Comparison of ENCODE assay signal across 28 mouse cellular contexts in genomic region chr11:72175966-72176365, GRCm38 (mm10). TPM values are rescaled to one million over a fixed set of nuclear protein-coding genes. Genes with fewer than 3 reads are reported as not detected.
A peak's percentile ranks its signal among the peaks of the same experiment; 100 is the strongest.
DNase-seq lines count a peak whose midpoint lies in the region; ATAC-seq and TF ChIP-seq lines count a peak whose summit lies in the region.
"Had no signal": no experiment of that assay in that cellular context is flagged by ENCODE, and none has a peak within 500 bp of the region (broad histone marks: within the 10 kb centered on the region; RNA-seq: fewer than 3 reads in every experiment).

No protein-coding gene starts in this region.

- TF ChIP-seq POLR2A in brain, embryonic 14.5 days (IDR thresholded peaks at IDR 0.05; ENCODE audit: borderline replicate concordance, extremely low read depth, insufficient read depth, insufficient read length, poor library complexity, severe bottlenecking), result no peak

- peak; percentile 43; the same call in 1 of the 2 replicates for ATAC-seq in forebrain, embryonic 16.5 days
- ATAC-seq in forebrain, embryonic 13.5 days, result no peak
- no peak for ATAC-seq in midbrain, embryonic 11.5 days (ENCODE audit: low FRiP score)
- no peak for ATAC-seq in midbrain, embryonic 14.5 days (ENCODE audit: low FRiP score, low TSS enrichment)
- ATAC-seq: intestine, postnatal 0 days; Patski had no signal

- H3K4me1 ChIP-seq in forebrain, embryonic 16.5 days (replicated peaks; ENCODE audit: control insufficient read depth, insufficient read depth, low read length), result no peaks in the 10 kb centered on the region
- H3K4me1 ChIP-seq in forebrain, embryonic 13.5 days, result peaks cover 14% of the 10 kb centered on the region
- H3K4me1 ChIP-seq in midbrain, embryonic 11.5 days (ENCODE audit: control insufficient read depth, insufficient read depth, low read length), result no peaks in the 10 kb centered on the region
- no peaks in the 10 kb centered on the region for H3K4me1 ChIP-seq in midbrain, embryonic 14.5 days (ENCODE audit: control insufficient read depth, insufficient read depth, low read length)
- H3K4me1 ChIP-seq: embryonic facial prominence, embryonic 12.5 days; embryonic facial prominence, embryonic 15.5 days; hindbrain, embryonic 12.5 days; hindbrain, embryonic 15.5 days had no signal

- no peak overlapping the region for H3K9ac ChIP-seq in forebrain, embryonic 16.5 days (replicated peaks; ENCODE audit: low read depth, low read length)
- H3K9ac ChIP-seq in forebrain, embryonic 13.5 days, result no peak overlapping the region
- no peak overlapping the region for H3K9ac ChIP-seq in midbrain, embryonic 11.5 days (ENCODE audit: low read length)
- H3K9ac ChIP-seq in midbrain, embryonic 14.5 days (replicated peaks; ENCODE audit: low read length), result no peak overlapping the region
- H3K9ac ChIP-seq: embryonic facial prominence, embryonic 12.5 days; embryonic facial prominence, embryonic 15.5 days; forebrain, embryonic 12.5 days; hindbrain, embryonic 12.5 days; hindbrain, embryonic 15.5 days had no signal

- H3K4me3 ChIP-seq in forebrain, embryonic 16.5 days (replicated peaks; ENCODE audit: low read length), result no peak overlapping the region
- no peak overlapping the region for H3K4me3 ChIP-seq in forebrain, embryonic 13.5 days
- no peak overlapping the region for H3K4me3 ChIP-seq in midbrain, embryonic 11.5 days (ENCODE audit: low read depth, low read length)
- no peak overlapping the region for H3K4me3 ChIP-seq in midbrain, embryonic 14.5 days (replicated peaks; ENCODE audit: low read depth, low read length)
- H3K4me3 ChIP-seq: embryonic facial prominence, embryonic 12.5 days; embryonic facial prominence, embryonic 15.5 days; forebrain, embryonic 12.5 days; heart, adult 2 months; hindbrain, embryonic 12.5 days; hindbrain, embryonic 15.5 days had no signal

- H3K9me3 ChIP-seq in forebrain, embryonic 16.5 days (ENCODE audit: control insufficient read depth, low read length), result no peaks in the 10 kb centered on the region
- H3K9me3 ChIP-seq in forebrain, embryonic 13.5 days (replicated peaks), result no peaks in the 10 kb centered on the region
- H3K9me3 ChIP-seq in midbrain, embryonic 11.5 days (ENCODE audit: control insufficient read depth, low read length), result no peaks in the 10 kb centered on the region
- H3K9me3 ChIP-seq in midbrain, embryonic 14.5 days (ENCODE audit: control insufficient read depth, low read length), result no peaks in the 10 kb centered on the region
- H3K9me3 ChIP-seq: embryonic facial prominence, embryonic 12.5 days; embryonic facial prominence, embryonic 15.5 days; forebrain, embryonic 12.5 days; G1E; hindbrain, embryonic 12.5 days; hindbrain, embryonic 15.5 days had no signal

- TF ChIP-seq CTCF in brain, embryonic 14.5 days (IDR thresholded peaks at IDR 0.05; ENCODE audit: borderline replicate concordance, extremely low read depth, insufficient read depth, insufficient read length), result no peak

- peaks cover 9% of the 10 kb centered on the region for H3K36me3 ChIP-seq in forebrain, embryonic 16.5 days (ENCODE audit: control insufficient read depth, insufficient read depth)
- peaks cover 82% of the 10 kb centered on the region for H3K36me3 ChIP-seq in forebrain, embryonic 13.5 days (ENCODE audit: poor library complexity, severe bottlenecking)
- H3K36me3 ChIP-seq in midbrain, embryonic 11.5 days (ENCODE audit: control insufficient read depth, insufficient read depth, low read length), result peaks cover 10% of the 10 kb centered on the region
- H3K36me3 ChIP-seq in midbrain, embryonic 14.5 days (ENCODE audit: control insufficient read depth, insufficient read depth, low read length), result peaks cover 76% of the 10 kb centered on the region

- 40% methylated on average over 5 of the region's 5 CpGs for WGBS in forebrain, embryonic 16.5 days
- WGBS in forebrain, embryonic 13.5 days, result 47% methylated on average over 5 of the region's 5 CpGs
- 88% methylated on average over 5 of the region's 5 CpGs for WGBS in midbrain, embryonic 11.5 days
- 92% methylated on average over 5 of the region's 5 CpGs for WGBS in midbrain, embryonic 14.5 days

- H3K27ac ChIP-seq in forebrain, embryonic 16.5 days (ENCODE audit: low read length), result no peak overlapping the region
- no peak overlapping the region for H3K27ac ChIP-seq in forebrain, embryonic 13.5 days
- no peak overlapping the region for H3K27ac ChIP-seq in midbrain, embryonic 11.5 days (ENCODE audit: low read depth, low read length)
- no peak overlapping the region for H3K27ac ChIP-seq in midbrain, embryonic 14.5 days (replicated peaks; ENCODE audit: low read depth, low read length)
- H3K27ac ChIP-seq: embryonic facial prominence, embryonic 12.5 days; embryonic facial prominence, embryonic 15.5 days; forebrain, embryonic 12.5 days; heart, adult 2 months; hindbrain, embryonic 12.5 days; hindbrain, embryonic 15.5 days had no signal

- H3K4me2 ChIP-seq in forebrain, embryonic 16.5 days (ENCODE audit: low read length), result no peak overlapping the region
- no peak overlapping the region for H3K4me2 ChIP-seq in forebrain, embryonic 13.5 days
- H3K4me2 ChIP-seq in midbrain, embryonic 11.5 days, result no peak overlapping the region
- no peak overlapping the region for H3K4me2 ChIP-seq in midbrain, embryonic 14.5 days (ENCODE audit: low read length)
- H3K4me2 ChIP-seq: embryonic facial prominence, embryonic 12.5 days; embryonic facial prominence, embryonic 15.5 days; forebrain, embryonic 12.5 days; heart, embryonic 11.5 days; hindbrain, embryonic 12.5 days; hindbrain, embryonic 15.5 days had no signal

- no peaks in the 10 kb centered on the region for H3K27me3 ChIP-seq in forebrain, embryonic 16.5 days (replicated peaks; ENCODE audit: control insufficient read depth, insufficient read depth, low read length)
- no peaks in the 10 kb centered on the region for H3K27me3 ChIP-seq in forebrain, embryonic 13.5 days
- H3K27me3 ChIP-seq in midbrain, embryonic 11.5 days (ENCODE audit: control insufficient read depth, insufficient read depth, low read length), result no peaks in the 10 kb centered on the region
- H3K27me3 ChIP-seq in midbrain, embryonic 14.5 days (ENCODE audit: control insufficient read depth, insufficient read depth, low read length), result no peaks in the 10 kb centered on the region
- H3K27me3 ChIP-seq: CH12.LX; embryonic facial prominence, embryonic 12.5 days; embryonic facial prominence, embryonic 15.5 days; hindbrain, embryonic 12.5 days; hindbrain, embryonic 15.5 days; Patski had no signal

- DNase-seq in layer of hippocampus, adult 11-12 months (ENCODE audit: low spot score), result peak; percentile 26
- no peak for DNase-seq in layer of hippocampus, adult 8-10 months (ENCODE audit: low spot score in 2 of 2)
- DNase-seq in midbrain, embryonic 11.5 days (ENCODE audit: low spot score, missing footprints), result peak; percentile 54
- DNase-seq in midbrain, embryonic 14.5 days, result no peak
- DNase-seq in brain, embryonic 14.5 days (ENCODE audit: low read depth), result peak; percentile 50
- no peak for DNase-seq in cerebellum, adult 9-11 months
- DNase-seq: adrenal gland, postnatal 10 days; adrenal gland, postnatal 36 days; B cell, adult 2 months; cerebellum, adult 11-12 months; cerebellum, adult 8-10 months; cerebellum, postnatal 14 days; gastrocnemius, postnatal 25 days; heart, adult 2 months had no signal

RNA-seq across cellular contexts. Expression of gene Gm43951, which starts 30.7 kb away (rescaled TPM):
- 1.6 TPM in 2 replicates for polyA plus RNA-seq in forebrain, embryonic 16.5 days (2015; fragmentation: Nextera tagmentation; extraction: Ambion mirVana)
- 0.94 and 1.2 TPM in 2 replicates for polyA plus RNA-seq in forebrain, embryonic 13.5 days (2015; fragmentation: Nextera tagmentation; extraction: Ambion mirVana)
- 10 to 100 TPM; 11.2 to 13.3 (median 12.2) TPM for total RNA-seq in layer of hippocampus, adult 8-10 months (2022)
- polyA plus RNA-seq in midbrain, embryonic 11.5 days (2014; fragmentation: Nextera tagmentation; extraction: Ambion mirVana), result 0.06 and 0.12 TPM in 2 replicates
- polyA plus RNA-seq in midbrain, embryonic 14.5 days (2014; fragmentation: Nextera tagmentation; extraction: Ambion mirVana), result 0.12 and 0.19 TPM in 2 replicates
- 3.2 and 6.6 TPM in 2 replicates for polyA plus RNA-seq in brain, embryonic 14.5 days (2012; rRNA removed)
- polyA plus RNA-seq: heart, embryonic 11.5 days; heart, embryonic 14.5 days; intestine, postnatal 0 days had no signal

RNA-seq across cellular contexts. Expression of gene 4933427D14Rik, which starts 31.3 kb away (rescaled TPM):
- polyA plus RNA-seq in forebrain, embryonic 16.5 days (2015; fragmentation: Nextera tagmentation; extraction: Ambion mirVana), result 23.6 and 24.3 TPM in 2 replicates
- polyA plus RNA-seq in forebrain, embryonic 13.5 days (2015; fragmentation: Nextera tagmentation; extraction: Ambion mirVana), result 26.2 and 29.9 TPM in 2 replicates
- total RNA-seq in layer of hippocampus, adult 8-10 months (2022), result 10 to 100 TPM; 24.7 to 35.6 (median 30.4) TPM
- polyA plus RNA-seq in midbrain, embryonic 11.5 days (2014; fragmentation: Nextera tagmentation; extraction: Ambion mirVana), result 19.5 and 20.2 TPM in 2 replicates
- 16.9 and 22.2 TPM in 2 replicates for polyA plus RNA-seq in midbrain, embryonic 14.5 days (2014; fragmentation: Nextera tagmentation; extraction: Ambion mirVana)
- polyA plus RNA-seq in brain, embryonic 14.5 days (2012; rRNA removed), result 28.2 and 31.3 TPM in 2 replicates

RNA-seq across cellular contexts. Expression of gene Txndc17, which starts 31.4 kb away (rescaled TPM):
- polyA plus RNA-seq in forebrain, embryonic 16.5 days (2015; fragmentation: Nextera tagmentation; extraction: Ambion mirVana), result 131 and 138 TPM in 2 replicates
- 152 and 157 TPM in 2 replicates for polyA plus RNA-seq in forebrain, embryonic 13.5 days (2015; fragmentation: Nextera tagmentation; extraction: Ambion mirVana)
- 10 to 100 TPM; 26.9 to 33.8 (median 29.7) TPM for total RNA-seq in layer of hippocampus, adult 8-10 months (2022)
- polyA plus RNA-seq in midbrain, embryonic 11.5 days (2014; fragmentation: Nextera tagmentation; extraction: Ambion mirVana), result 163 and 168 TPM in 2 replicates
- polyA plus RNA-seq in midbrain, embryonic 14.5 days (2014; fragmentation: Nextera tagmentation; extraction: Ambion mirVana), result 137 and 150 TPM in 2 replicates
- 66.5 and 78.4 TPM in 2 replicates for polyA plus RNA-seq in brain, embryonic 14.5 days (2012; rRNA removed)

RNA-seq across cellular contexts. Expression of gene Med31, which starts 39.4 kb away (rescaled TPM):
- polyA plus RNA-seq in forebrain, embryonic 16.5 days (2015; fragmentation: Nextera tagmentation; extraction: Ambion mirVana), result 61.1 and 67.8 TPM in 2 replicates
- polyA plus RNA-seq in forebrain, embryonic 13.5 days (2015; fragmentation: Nextera tagmentation; extraction: Ambion mirVana), result 69.7 and 70.0 TPM in 2 replicates
- total RNA-seq in layer of hippocampus, adult 8-10 months (2022), result 10 to 100 TPM; 13.1 to 16.1 (median 13.7) TPM
- polyA plus RNA-seq in midbrain, embryonic 11.5 days (2014; fragmentation: Nextera tagmentation; extraction: Ambion mirVana), result 55.7 and 56.7 TPM in 2 replicates
- polyA plus RNA-seq in midbrain, embryonic 14.5 days (2014; fragmentation: Nextera tagmentation; extraction: Ambion mirVana), result 61.1 and 68.5 TPM in 2 replicates
- 33.8 and 52.6 TPM in 2 replicates for polyA plus RNA-seq in brain, embryonic 14.5 days (2012; rRNA removed)

RNA-seq across cellular contexts. Expression of gene Pitpnm3, which starts 40.4 kb away (rescaled TPM):
- 2.0 and 3.0 TPM in 2 replicates for polyA plus RNA-seq in forebrain, embryonic 16.5 days (2015; fragmentation: Nextera tagmentation; extraction: Ambion mirVana)
- 0.63 and 0.65 TPM in 2 replicates for polyA plus RNA-seq in forebrain, embryonic 13.5 days (2015; fragmentation: Nextera tagmentation; extraction: Ambion mirVana)
- total RNA-seq in layer of hippocampus, adult 8-10 months (2022), result 10 to 100 TPM; 30.5 to 46.8 (median 35.3) TPM
- polyA plus RNA-seq in midbrain, embryonic 11.5 days (2014; fragmentation: Nextera tagmentation; extraction: Ambion mirVana), result 0.56 and 0.99 TPM in 2 replicates
- 4.0 and 5.0 TPM in 2 replicates for polyA plus RNA-seq in midbrain, embryonic 14.5 days (2014; fragmentation: Nextera tagmentation; extraction: Ambion mirVana)
- 8.2 and 13.0 TPM in 2 replicates for polyA plus RNA-seq in brain, embryonic 14.5 days (2012; rRNA removed)
- total RNA-seq: hematopoietic stem cell, adult 5-6 weeks had no signal

Comparison
In these comparisons a context has a peak if more than half of its experiments do, and no peak if none do; other contexts are left out.
1. DNase-seq: peak in layer of hippocampus, adult 11-12 months (single experiment), midbrain, embryonic 11.5 days (single experiment) and brain, embryonic 14.5 days (single experiment); none in layer of hippocampus, adult 8-10 months (0 of 2), midbrain, embryonic 14.5 days (single experiment) and cerebellum, adult 9-11 months (single experiment).